Mouse (Mus musculus) G1E (cell line): Measurements from ENCODE around the gene Adpgk.

Experiments
- CTCF ChIP-seq: IDR thresholded peaks from 2 replicates; pipeline ENCODE4 v1.5.1; 2012; ENCODE audit warnings: low read depth, low read length, inconsistent platforms, mixed read lengths
- GATA1 ChIP-seq: IDR thresholded peaks from 2 replicates; pipeline ENCODE4 v1.6.1; 2012; ENCODE audit warnings: borderline replicate concordance, low read length, inconsistent platforms, mixed read lengths
- POLR2AphosphoS5 ChIP-seq: IDR thresholded peaks from 2 replicates; pipeline ENCODE4 v1.6.1; 2012; ENCODE audit warnings: low read depth, low read length, inconsistent platforms; ENCODE audit not compliant: insufficient replicate concordance
- TAL1 ChIP-seq: conservative IDR thresholded peaks from 2 replicates; pipeline ENCODE4 v1.6.1; 2012; ENCODE audit warnings: low read depth, low read length, inconsistent platforms, mixed read lengths

GRCm38 (mm10) chr9:59330055-59330454 lies 38.7 kb downstream of the Adpgk start:
- no peak for TF ChIP-seq CTCF
- TF ChIP-seq GATA1 = no peak
- no peak for TF ChIP-seq TAL1
- no peak for TF ChIP-seq POLR2AphosphoS5
